ENCODE assay signal across 17 mouse cellular contexts in the genomic region with DNA sequence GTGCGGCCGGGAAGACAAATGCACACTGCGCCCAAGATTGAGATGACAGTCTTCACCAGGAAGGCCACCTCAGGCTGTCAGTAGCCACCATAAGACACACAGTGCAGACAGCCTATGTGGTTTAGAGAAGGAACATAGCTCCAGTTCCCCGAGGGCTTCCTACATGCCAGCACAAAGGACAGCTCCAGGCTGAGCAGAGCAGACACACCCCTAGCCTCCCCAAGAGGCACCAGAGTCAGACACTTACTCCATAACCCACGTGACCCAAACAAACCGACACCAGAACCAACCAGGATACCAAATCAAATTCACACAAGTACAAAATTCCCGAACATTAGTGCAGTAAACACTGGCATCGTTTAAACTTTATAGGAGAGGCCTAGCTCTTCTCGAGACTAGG. TPM values are rescaled to one million over a fixed set of nuclear protein-coding genes. Genes with fewer than 3 reads are reported as not detected.
DNase-seq lines count a peak whose midpoint lies in the region; ATAC-seq and TF ChIP-seq lines count a peak whose summit lies in the region.
"Had no signal": no experiment of that assay in that cellular context is flagged by ENCODE, and none has a peak within 500 bp of the region (broad histone marks: within the 10 kb centered on the region; RNA-seq: fewer than 3 reads in every experiment).

No protein-coding gene starts in this region.

- peaks cover 42% of the 10 kb centered on the region for H3K36me3 ChIP-seq in heart, embryonic 10.5 days
- peaks cover 47% of the 10 kb centered on the region for H3K36me3 ChIP-seq in liver, embryonic 12.5 days
- H3K36me3 ChIP-seq in liver, postnatal 0 days (replicated peaks; ENCODE audit: insufficient read depth, low read length), result peaks cover 38% of the 10 kb centered on the region
- peaks cover 5% of the 10 kb centered on the region for H3K36me3 ChIP-seq in myocyte (ENCODE audit: control insufficient read depth, insufficient read depth)

- H3K4me2 ChIP-seq in liver, embryonic 12.5 days, result peak overlapping the region; percentile 93
- H3K4me2 ChIP-seq in liver, postnatal 0 days (ENCODE audit: low read depth, low read length), result no peak overlapping the region
- no peak overlapping the region for H3K4me2 ChIP-seq in myocyte (ENCODE audit: low read depth)
- H3K4me2 ChIP-seq: forebrain, embryonic 15.5 days; midbrain, embryonic 11.5 days had no signal

- peak overlapping the region; percentile 19; the same call in 1 of the 2 replicates for H3K4me3 ChIP-seq in heart, embryonic 10.5 days
- H3K4me3 ChIP-seq in liver, embryonic 12.5 days, result no peak overlapping the region
- no peak overlapping the region for H3K4me3 ChIP-seq in liver, postnatal 0 days (ENCODE audit: low read depth, low read length)
- H3K4me3 ChIP-seq in myocyte, result no peak overlapping the region
- H3K4me3 ChIP-seq: forebrain, embryonic 15.5 days had no signal

- DNase-seq in heart, embryonic 10.5 days (ENCODE audit: low spot score), result peak; percentile 73
- no peak for DNase-seq in heart, adult 9 months (ENCODE audit: low spot score in 2 of 2)
- no peak for DNase-seq in liver, postnatal 0 days
- peak; percentile 66 for DNase-seq in R1 (ENCODE audit: low read depth, low spot score)
- no peak for DNase-seq in left cerebral cortex, postnatal 36 days (ENCODE audit: low spot score in 2 of 2)
- DNase-seq: adrenal gland, postnatal 36 days; cerebellum, adult 11 months; embryo, embryonic 11 days; gastrocnemius, postnatal 10 days; heart, postnatal 14 days; lung, embryonic 14.5 days; thymus, adult 18-20 months had no signal

- H3K9ac ChIP-seq in liver, embryonic 12.5 days, result 0 out of 2 replicates have a peak overlapping the region, but pooled peaks have one; percentile 8
- H3K9ac ChIP-seq in liver, postnatal 0 days (replicated peaks), result no peak overlapping the region

- H3K27me3 ChIP-seq in heart, embryonic 10.5 days (ENCODE audit: insufficient read depth, poor library complexity, severe bottlenecking), result no peaks in the 10 kb centered on the region
- no peaks in the 10 kb centered on the region for H3K27me3 ChIP-seq in liver, embryonic 12.5 days (replicated peaks)
- H3K27me3 ChIP-seq in liver, postnatal 0 days (ENCODE audit: insufficient read depth, low read length), result no peaks in the 10 kb centered on the region
- no peaks in the 10 kb centered on the region for H3K27me3 ChIP-seq in myocyte (ENCODE audit: control insufficient read depth, insufficient read depth, insufficient read length)
- H3K27me3 ChIP-seq: forebrain, embryonic 15.5 days had no signal

- intact Hi-C loops in left cerebral cortex, postnatal 36 days (cut with DNase I), result loop anchor here (5.0 kb wide), 2 partner anchors 207 to 403 kb away; no protein-coding TSS in a partner anchor

- no peak for TF ChIP-seq EP300 in liver, postnatal 0 days (IDR thresholded peaks at IDR 0.05; ENCODE audit: low read depth)

- no peak for TF ChIP-seq CTCF in liver, postnatal 0 days (IDR thresholded peaks at IDR 0.05; ENCODE audit: low read depth)

- H3K27ac ChIP-seq in heart, embryonic 10.5 days, result no peak overlapping the region
- no peak overlapping the region for H3K27ac ChIP-seq in liver, embryonic 12.5 days
- no peak overlapping the region for H3K27ac ChIP-seq in liver, postnatal 0 days (ENCODE audit: low read depth)
- H3K27ac ChIP-seq: forebrain, embryonic 15.5 days had no signal

- peaks cover 38% of the 10 kb centered on the region for H3K79me2 ChIP-seq in myocyte (ENCODE audit: control insufficient read depth, insufficient read depth)

- H3ac ChIP-seq in myocyte (ENCODE audit: control insufficient read depth, insufficient read length), result no peak overlapping the region

- H3K4me1 ChIP-seq in heart, embryonic 10.5 days, result peaks cover 59% of the 10 kb centered on the region
- H3K4me1 ChIP-seq in liver, embryonic 12.5 days, result peaks cover 66% of the 10 kb centered on the region
- peaks cover 47% of the 10 kb centered on the region for H3K4me1 ChIP-seq in liver, postnatal 0 days (ENCODE audit: insufficient read depth)

- no peaks in the 10 kb centered on the region for H3K9me3 ChIP-seq in heart, embryonic 10.5 days
- no peaks in the 10 kb centered on the region for H3K9me3 ChIP-seq in liver, embryonic 12.5 days (replicated peaks)
- no peaks in the 10 kb centered on the region for H3K9me3 ChIP-seq in liver, postnatal 0 days (ENCODE audit: low read length)
- H3K9me3 ChIP-seq: forebrain, embryonic 15.5 days had no signal

- 85% methylated on average over 9 of the region's 9 CpGs for WGBS in heart, embryonic 10.5 days
- WGBS in liver, embryonic 12.5 days (ENCODE audit: insufficient replicate concordance), result 80% methylated on average over 9 of the region's 9 CpGs
- 76% methylated on average over 9 of the region's 9 CpGs for WGBS in liver, postnatal 0 days (ENCODE audit: insufficient replicate concordance)

- no peak for TF ChIP-seq POLR2A in myocyte (IDR thresholded peaks at IDR 0.05; ENCODE audit: insufficient read length, low read depth)

- no peak for ATAC-seq in liver, embryonic 12.5 days
- no peak for ATAC-seq in liver, postnatal 0 days
- no peak for ATAC-seq in inflammation-experienced regulatory T-cells, adult 6 months
- ATAC-seq: forebrain, embryonic 15.5 days had no signal

TF ChIP-seq in myocyte, 11 proteins besides CTCF, POLR2A, EP300 and RAD21:
- TF ChIP-seq SRF (IDR thresholded peaks at IDR 0.05; ENCODE audit: control insufficient read depth, insufficient read length, low read depth) (no peak), REST (IDR thresholded peaks at IDR 0.05; ENCODE audit: insufficient read depth, insufficient read length) (peak; percentile 33), TCF12 (IDR thresholded peaks at IDR 0.05; ENCODE audit: insufficient read depth, poor library complexity, severe bottlenecking) (no peak)

RNA-seq across cellular contexts. Expression of a gene that starts 2.1 kb away (rescaled TPM):
- polyA plus RNA-seq in heart, embryonic 10.5 days (2016; fragmentation: Nextera tagmentation; extraction: Ambion mirVana), result 6.1 and 10.8 TPM in 2 replicates
- polyA plus RNA-seq in liver, embryonic 12.5 days (2016; fragmentation: Nextera tagmentation; extraction: Ambion mirVana), result 8.8 and 11.3 TPM in 2 replicates
- 1.4 and 2.2 TPM in 2 replicates for polyA plus RNA-seq in liver, postnatal 0 days (2015; fragmentation: Nextera tagmentation; extraction: Ambion mirVana)
- polyA plus RNA-seq in myocyte (2012; fragmentation: generic; extraction: Trizol), result 14.2 TPM
- 1 to 10 TPM; 3.8 to 4.7 (median 4.0) TPM for polyA plus RNA-seq in inflammation-experienced regulatory T-cells, adult 6 months (2017; shearing (Covaris generic))
- total RNA-seq in left cerebral cortex, postnatal 36 days (2021), result 10 to 100 TPM; 50.1 to 61.8 TPM

RNA-seq across cellular contexts. Expression of a gene that starts 2.5 kb away (rescaled TPM):
- 296 and 411 TPM in 2 replicates for polyA plus RNA-seq in heart, embryonic 10.5 days (2016; fragmentation: Nextera tagmentation; extraction: Ambion mirVana)
- polyA plus RNA-seq in liver, embryonic 12.5 days (2016; fragmentation: Nextera tagmentation; extraction: Ambion mirVana), result 232 and 233 TPM in 2 replicates
- polyA plus RNA-seq in liver, postnatal 0 days (2015; fragmentation: Nextera tagmentation; extraction: Ambion mirVana), result 104 and 139 TPM in 2 replicates
- polyA plus RNA-seq in myocyte (2012; fragmentation: generic; extraction: Trizol), result 222 TPM
- 100 to 1,000 TPM; 139 to 251 (median 140) TPM for polyA plus RNA-seq in inflammation-experienced regulatory T-cells, adult 6 months (2017; shearing (Covaris generic))
- total RNA-seq in left cerebral cortex, postnatal 36 days (2021), result 100 to 1,000 TPM; 113 to 135 TPM

Comparison
In these comparisons a context has a peak if more than half of its experiments do, and no peak if none do; other contexts are left out.
1. DNase-seq: peak in heart, embryonic 10.5 days (single experiment) and R1 (single experiment); none in heart, adult 9 months (0 of 2), liver, postnatal 0 days (single experiment) and left cerebral cortex, postnatal 36 days (0 of 2).